Mouse (Mus musculus) hindbrain, postnatal 0 days (tissue): ENCODE measurements at regions not wholly inside any gene's neighbourhood (a gene's known extent, or its start where the extent isn't known, plus 50 kb on each side); places are given as distances from the start of the nearest gene placed in this dataset.

Source experiments
- ATAC-seq: fragments of 200-750 bp; cut with Nextera tagmentation; 2 replicates; pipeline ENCODE4 v1.8.0; 2017; ENCODE audit warnings: mild to moderate bottlenecking, moderate TSS enrichment, moderate library complexity
- DNase-seq: peaks from one replicate; pipeline ENCODE4 v3.0.0-alpha.2; 2015; ENCODE audit warnings: low spot score
- H3K27ac ChIP-seq: fragments of 300-500 bp; sonication (generic); 2 replicates; pipeline ENCODE4 v1.5.1; 2014; ENCODE audit warnings: mild to moderate bottlenecking
- H3K27me3 ChIP-seq: fragments of 300-500 bp; sonication (generic); 2 replicates; pipeline ENCODE4 v1.6.1; 2014; ENCODE audit warnings: low read length, mixed read lengths; ENCODE audit not compliant: insufficient read depth
- H3K36me3 ChIP-seq: fragments of 300-500 bp; sonication (generic); 2 replicates; pipeline ENCODE4 v1.6.1; 2014; ENCODE audit warnings: low read length, mixed read lengths; ENCODE audit not compliant: insufficient read depth
- H3K4me1 ChIP-seq: fragments of 300-500 bp; sonication (generic); 2 replicates; pipeline ENCODE4 v1.6.1; 2014; ENCODE audit warnings: antibody characterized with exemption, low read length, mixed read lengths; ENCODE audit not compliant: insufficient read depth
- H3K4me2 ChIP-seq: fragments of 300-500 bp; sonication (generic); 2 replicates; pipeline ENCODE4 v1.6.1; 2014; ENCODE audit warnings: low read depth, mild to moderate bottlenecking, low read length, moderate library complexity, mixed read lengths
- H3K4me3 ChIP-seq: fragments of 300-500 bp; sonication (generic); 2 replicates; pipeline ENCODE4 v1.5.1; 2014; ENCODE audit warnings: low read length
- H3K9ac ChIP-seq: fragments of 300-500 bp; sonication (generic); replicated peaks from 2 replicates; pipeline ENCODE4 v1.6.1; 2014; ENCODE audit warnings: mild to moderate bottlenecking, low read length, moderate library complexity, mixed read lengths
- H3K9me3 ChIP-seq: fragments of 300-500 bp; sonication (generic); 2 replicates; pipeline ENCODE4 v1.6.1; 2016; ENCODE audit warnings: low read length, mixed read lengths
- CTCF ChIP-seq: IDR thresholded peaks from 2 replicates; pipeline ENCODE4 v1.5.1; 2016; ENCODE audit warnings: antibody characterized with exemption, control low read depth, low read depth
- WGBS: fragments of 180-500 bp; shearing (Covaris S2); extraction: QIAGEN DNeasy Blood & Tissue Kit; methylation state at CpG from one replicate; pipeline ENCODE4 v1.1.7; 2014; 5-methylcytosine and 5-hydroxymethylcytosine counted together

DNA sequence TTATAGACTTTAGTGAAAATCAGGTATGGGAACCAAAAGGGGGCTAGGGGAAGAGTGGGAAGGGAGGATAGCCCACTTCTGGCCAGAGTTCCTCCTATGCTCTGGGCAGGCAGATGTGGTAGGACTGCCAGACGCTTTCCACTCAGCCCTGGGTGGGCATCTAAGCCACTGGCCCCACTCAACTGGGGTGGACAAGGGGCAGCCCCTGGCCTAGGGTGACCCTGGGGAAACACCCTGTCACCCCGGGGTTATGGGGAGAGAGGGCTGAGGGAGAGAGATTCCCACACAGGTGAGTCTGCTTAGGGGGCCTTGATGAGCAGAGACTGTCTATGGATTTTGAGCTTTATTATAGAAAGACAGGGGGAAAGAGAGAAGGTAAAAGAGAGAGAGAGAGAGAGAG is 70.8 kb upstream of the Olfm3 start:
- H3K9ac ChIP-seq = no peak overlapping the region
- no peak overlapping the region for H3K4me3 ChIP-seq
- no peaks in the 10 kb centered on the region for H3K9me3 ChIP-seq
- no peaks in the 10 kb centered on the region for H3K36me3 ChIP-seq
- 75% methylated on average over 2 of the region's 2 CpGs for WGBS
- H3K27ac ChIP-seq = no peak overlapping the region
- DNase-seq = no peak
- no peak for ATAC-seq
- no peak overlapping the region for H3K4me2 ChIP-seq
- no peaks in the 10 kb centered on the region for H3K4me1 ChIP-seq
- no peaks in the 10 kb centered on the region for H3K27me3 ChIP-seq
- no peak for TF ChIP-seq CTCF
